Mouse (Mus musculus): ENCODE measurements around the gene Gm20855. TPM values are rescaled to one million over a fixed set of nuclear protein-coding genes. Genes with fewer than 3 reads are reported as not detected.
"Not testable (repeated sequence)": the region's sequence is repeated elsewhere in the genome, so short reads cannot be mapped to it uniquely, and the experiment has no call there.

Gene Gm20855
- polyA plus RNA-seq (2012; rRNA removed): not detected in 2 replicates

GRCm38 (mm10) chrY:35131733-35132132 is at the start of gene Gm20855:
Gene Gm20855, minus strand, starts transcription at chrY:35131833.
- WGBS: no CpG with 5 or more reads among the region's 6 CpGs
- not testable (repeated sequence) for H3K36me3 ChIP-seq (ENCODE audit: control insufficient read depth, insufficient read depth, low read length); H3K4me3 ChIP-seq (ENCODE audit: insufficient read depth, low read depth, low read length); H3K27me3 ChIP-seq (replicated peaks; ENCODE audit: control insufficient read depth, insufficient read depth, low read length); H3K4me1 ChIP-seq (ENCODE audit: control insufficient read depth, insufficient read depth, low read length); DNase-seq; H3K27ac ChIP-seq (ENCODE audit: insufficient read depth, low read depth, low read length)

Measured in kidney, adult 2 months (tissue).